In genomic region chr11:104580091-104580490, GRCm38 (mm10) we compare ENCODE assay signal across 17 mouse cellular contexts. TPM values are rescaled to one million over a fixed set of nuclear protein-coding genes. Genes with fewer than 3 reads are reported as not detected.
DNase-seq lines count a peak whose midpoint lies in the region; ATAC-seq lines count a peak whose summit lies in the region.
"Had no signal": no experiment of that assay in that cellular context is flagged by ENCODE, and none has a peak within 500 bp of the region (broad histone marks: within the 10 kb centered on the region; RNA-seq: fewer than 3 reads in every experiment).

No protein-coding gene starts in this region.

- H3K27me3 ChIP-seq in heart, embryonic 14.5 days (ENCODE audit: control insufficient read depth, insufficient read depth, low read length), result no peaks in the 10 kb centered on the region
- H3K27me3 ChIP-seq: forebrain, embryonic 15.5 days had no signal

- peak; percentile 13 for DNase-seq in embryo, embryonic 10 days (ENCODE audit: low spot score)
- DNase-seq in embryo, embryonic 10.5 days (ENCODE audit: low spot score), result no peak
- no peak for DNase-seq in heart, postnatal 36 days
- peak; percentile 25 to 26 for DNase-seq in kidney, postnatal 4 days
- DNase-seq in kidney, adult 18-20 months, result no peak
- DNase-seq in testis, postnatal 14 days (ENCODE audit: low spot score), result peak; percentile 75
- DNase-seq in testis, postnatal 10 days (ENCODE audit: low spot score), result no peak
- DNase-seq: adrenal gland, postnatal 10 days; cerebellum, adult 8-10 months; gastrocnemius, adult 2 months; right cerebral cortex, postnatal 4 days; thymus, adult 2 months had no signal

- H3K4me2 ChIP-seq in heart, embryonic 14.5 days (ENCODE audit: low read length), result peak overlapping the region; percentile 58
- H3K4me2 ChIP-seq: forebrain, embryonic 15.5 days; liver, embryonic 12.5 days had no signal

- peaks cover 23 to 40% of the 10 kb centered on the region in 2 experiments for H3K4me1 ChIP-seq in heart, embryonic 14.5 days (ENCODE audit: control insufficient read depth in 2 of 2, insufficient read depth in 2 of 2, low read length in 2 of 2)
- H3K4me1 ChIP-seq: forebrain, embryonic 15.5 days; liver, embryonic 12.5 days had no signal

- peak overlapping the region; percentile 76 for H3K9ac ChIP-seq in heart, embryonic 14.5 days (ENCODE audit: low read length)
- H3K9ac ChIP-seq: forebrain, embryonic 15.5 days; liver, embryonic 12.5 days had no signal

- H3K27ac ChIP-seq in heart, embryonic 14.5 days (replicated peaks in 1 of 2; ENCODE audit: control insufficient read depth in 1 of 2, insufficient read depth in 1 of 2, low read depth in 2 of 2, low read length in 2 of 2), result peak overlapping the region; percentile 5 to 99; a peak in 2 of 4 replicates
- H3K27ac ChIP-seq: forebrain, embryonic 15.5 days; gastrocnemius, adult 2 months; limb, embryonic 10.5 days; liver, embryonic 12.5 days had no signal

- ATAC-seq in heart, embryonic 14.5 days (ENCODE audit: insufficient number of reproducible peaks, insufficient read depth, low FRiP score, low read depth), result no peak
- ATAC-seq: forebrain, embryonic 15.5 days; inflammation-experienced regulatory T-cells, adult 6 months; liver, embryonic 12.5 days had no signal

- intact Hi-C loops in heart, postnatal 36 days (cut with DNase I), result no loop called here

- no peaks in the 10 kb centered on the region for H3K9me3 ChIP-seq in heart, embryonic 14.5 days (ENCODE audit: control insufficient read depth, low read length)
- H3K9me3 ChIP-seq: forebrain, embryonic 15.5 days; limb, embryonic 10.5 days; liver, embryonic 12.5 days had no signal

- H3K4me3 ChIP-seq in heart, embryonic 14.5 days (ENCODE audit: control insufficient read depth in 1 of 2, insufficient read depth in 1 of 2, low read depth in 1 of 2, low read length in 2 of 2), result peak overlapping the region; percentile 11 to 47; a peak in 3 of 4 replicates
- H3K4me3 ChIP-seq: forebrain, embryonic 15.5 days; gastrocnemius, adult 2 months; limb, embryonic 10.5 days; liver, embryonic 12.5 days had no signal

- peaks cover 49% of the 10 kb centered on the region for H3K36me3 ChIP-seq in heart, embryonic 14.5 days (ENCODE audit: control insufficient read depth, insufficient read depth, low read length)
- H3K36me3 ChIP-seq: forebrain, embryonic 15.5 days; limb, embryonic 10.5 days; liver, embryonic 12.5 days had no signal

- 31% methylated on average over 6 of the region's 6 CpGs for WGBS in heart, embryonic 14.5 days

RNA-seq across cellular contexts. Expression of gene Itgb3, which starts 27.7 kb away (rescaled TPM):
- 1.7 and 1.8 TPM in 2 replicates for polyA plus RNA-seq in heart, embryonic 14.5 days (2014; fragmentation: Nextera tagmentation; extraction: Ambion mirVana)
- 1 to 10 TPM; 3.0 to 3.3 TPM for total RNA-seq in heart, postnatal 36 days (2021)

RNA-seq across cellular contexts. Expression of gene Myl4, which starts 29.6 kb away (rescaled TPM):
- polyA plus RNA-seq in heart, embryonic 14.5 days (2014; fragmentation: Nextera tagmentation; extraction: Ambion mirVana), result 2,493 and 2,941 TPM in 2 replicates
- 100 to 1,000 TPM; 628 to 806 TPM for total RNA-seq in heart, postnatal 36 days (2021)

RNA-seq across cellular contexts. Expression of gene Cdc27, which starts 29.7 kb away (rescaled TPM):
- polyA plus RNA-seq in heart, embryonic 14.5 days (2014; fragmentation: Nextera tagmentation; extraction: Ambion mirVana), result 35.6 and 39.7 TPM in 2 replicates
- 10 to 100 TPM; 27.2 to 31.1 TPM for total RNA-seq in heart, postnatal 36 days (2021)

Comparison
In these comparisons a context has a peak if more than half of its experiments do, and no peak if none do; other contexts are left out.
1. DNase-seq: peak in embryo, embryonic 10 days (single experiment), kidney, postnatal 4 days (2 of 2) and testis, postnatal 14 days (single experiment); none in embryo, embryonic 10.5 days (single experiment), heart, postnatal 36 days (0 of 2), kidney, adult 18-20 months (single experiment) and testis, postnatal 10 days (single experiment).